Mouse (Mus musculus): ENCODE data around the gene Nrip2.
A peak's percentile ranks its signal among the peaks of the same experiment; 100 is the strongest.

Nrip2 gene

GRCm38 (mm10) chr6:128455835-128456605 is 56.9 kb downstream of the Nrip2 start:
- no peak for TF ChIP-seq POU5F1 (IDR thresholded peaks at IDR 0.05; ENCODE audit: borderline replicate concordance, low read length)
- TF ChIP-seq NANOG (IDR thresholded peaks at IDR 0.05; ENCODE audit: borderline replicate concordance, low read length): no peak
- TF ChIP-seq CTCF (conservative IDR thresholded peaks at IDR 0.05; ENCODE audit: low read length): no peak
- no peaks in the 10 kb centered on the region for H3K27me3 ChIP-seq (ENCODE audit: insufficient read depth, low read length)
- H3K4me3 ChIP-seq (replicated peaks; ENCODE audit: low read length): no peak overlapping the region
- peaks cover 16% of the 10 kb centered on the region for H3K9me3 ChIP-seq (ENCODE audit: low read length)
- H3K4me1 ChIP-seq (replicated peaks; ENCODE audit: low read depth, low read length): peaks cover 53% of the 10 kb centered on the region
- H3K36me3 ChIP-seq (ENCODE audit: insufficient read depth, low read length): 0 out of 2 replicates have a peak, but pooled peaks cover 15% of the 10 kb centered on the region

GRCm38 (mm10) chr6:128457186-128457585 is 58.1 kb downstream of the Nrip2 start:
- Histone ChIP-seq H3K27me3 (ENCODE audit: insufficient read depth, low read length) (no peaks in the 10 kb centered on the region), H3K4me1 (replicated peaks; ENCODE audit: low read depth, low read length) (peaks cover 61% of the 10 kb centered on the region), H3K9me3 (ENCODE audit: low read length) (peaks cover 16% of the 10 kb centered on the region), H3K36me3 (ENCODE audit: insufficient read depth, low read length) (0 out of 2 replicates have a peak, but pooled peaks cover 10% of the 10 kb centered on the region), H3K4me3 (replicated peaks; ENCODE audit: low read length) (no peak overlapping the region)
- no peak for TF ChIP-seq CTCF (conservative IDR thresholded peaks at IDR 0.05; ENCODE audit: low read length)
- no peak for TF ChIP-seq POU5F1 (IDR thresholded peaks at IDR 0.05; ENCODE audit: borderline replicate concordance, low read length)
- TF ChIP-seq NANOG (IDR thresholded peaks at IDR 0.05; ENCODE audit: borderline replicate concordance, low read length): no peak

GRCm38 (mm10) chr6:128460321-128460720 is 61.2 kb downstream of the Nrip2 start:
- TF ChIP-seq POU5F1 (IDR thresholded peaks at IDR 0.05; ENCODE audit: borderline replicate concordance, low read length): no peak
- no peak for TF ChIP-seq CTCF (conservative IDR thresholded peaks at IDR 0.05; ENCODE audit: low read length)
- TF ChIP-seq NANOG (IDR thresholded peaks at IDR 0.05; ENCODE audit: borderline replicate concordance, low read length): no peak
- Histone ChIP-seq H3K27me3 (ENCODE audit: insufficient read depth, low read length) (no peaks in the 10 kb centered on the region), H3K4me1 (replicated peaks; ENCODE audit: low read depth, low read length) (peaks cover 74% of the 10 kb centered on the region), H3K9me3 (ENCODE audit: low read length) (peaks cover 24% of the 10 kb centered on the region), H3K36me3 (ENCODE audit: insufficient read depth, low read length) (no peaks in the 10 kb centered on the region), H3K4me3 (replicated peaks; ENCODE audit: low read length) (peak overlapping the region; percentile 39; the same call in 1 of the 2 replicates)

- Histone ChIP-seq H3K36me3 (ENCODE audit: insufficient read depth, low read length) (no peaks in the 10 kb centered on the region), H3K9me3 (ENCODE audit: low read length) (peaks cover 24% of the 10 kb centered on the region), H3K4me3 (replicated peaks; ENCODE audit: low read length) (peak overlapping the region; percentile 39; the same call in 1 of the 2 replicates), H3K4me1 (replicated peaks; ENCODE audit: low read depth, low read length) (peaks cover 74% of the 10 kb centered on the region), H3K27me3 (ENCODE audit: insufficient read depth, low read length) (no peaks in the 10 kb centered on the region)
- no peak for TF ChIP-seq POU5F1 (IDR thresholded peaks at IDR 0.05; ENCODE audit: borderline replicate concordance, low read length)
- TF ChIP-seq CTCF (conservative IDR thresholded peaks at IDR 0.05; ENCODE audit: low read length): no peak
- TF ChIP-seq NANOG (IDR thresholded peaks at IDR 0.05; ENCODE audit: borderline replicate concordance, low read length): no peak
Observed at GRCm38 (mm10) chr6:128460729-128461503, 61.8 kb downstream of the Nrip2 start.

GRCm38 (mm10) chr6:128461606-128462005 is 62.5 kb downstream of the Nrip2 start:
- H3K4me1 ChIP-seq (replicated peaks; ENCODE audit: low read depth, low read length): peaks cover 70% of the 10 kb centered on the region
- no peak for TF ChIP-seq POU5F1 (IDR thresholded peaks at IDR 0.05; ENCODE audit: borderline replicate concordance, low read length)
- TF ChIP-seq NANOG (IDR thresholded peaks at IDR 0.05; ENCODE audit: borderline replicate concordance, low read length): no peak
- TF ChIP-seq CTCF (conservative IDR thresholded peaks at IDR 0.05; ENCODE audit: low read length): no peak

GRCm38 (mm10) chr6:128464996-128465395 is 65.9 kb downstream of the Nrip2 start:
- Histone ChIP-seq H3K4me1 (replicated peaks; ENCODE audit: low read depth, low read length) (peaks cover 77% of the 10 kb centered on the region), H3K9me3 (ENCODE audit: low read length) (peaks cover 9% of the 10 kb centered on the region), H3K27me3 (ENCODE audit: insufficient read depth, low read length) (no peaks in the 10 kb centered on the region), H3K4me3 (replicated peaks; ENCODE audit: low read length) (0 out of 2 replicates have a peak overlapping the region, but pooled peaks have one; percentile 8), H3K36me3 (ENCODE audit: insufficient read depth, low read length) (peaks cover 11% of the 10 kb centered on the region; the same call in 1 of the 2 replicates)
- TF ChIP-seq NANOG (IDR thresholded peaks at IDR 0.05; ENCODE audit: borderline replicate concordance, low read length): no peak
- TF ChIP-seq CTCF (conservative IDR thresholded peaks at IDR 0.05; ENCODE audit: low read length): no peak
- no peak for TF ChIP-seq POU5F1 (IDR thresholded peaks at IDR 0.05; ENCODE audit: borderline replicate concordance, low read length)

More at GRCm38 (mm10) chr6:128461606-128462005, 62.5 kb downstream of the Nrip2 start:
- Histone ChIP-seq H3K4me3 (replicated peaks; ENCODE audit: low read length) (no peak overlapping the region), H3K27me3 (ENCODE audit: insufficient read depth, low read length) (no peaks in the 10 kb centered on the region), H3K9me3 (ENCODE audit: low read length) (peaks cover 24% of the 10 kb centered on the region), H3K36me3 (ENCODE audit: insufficient read depth, low read length) (no peaks in the 10 kb centered on the region)

Measured in E14TG2a.4 (cell line).